Comparison of ENCODE assay signal across 47 mouse cellular contexts in the genomic region with DNA sequence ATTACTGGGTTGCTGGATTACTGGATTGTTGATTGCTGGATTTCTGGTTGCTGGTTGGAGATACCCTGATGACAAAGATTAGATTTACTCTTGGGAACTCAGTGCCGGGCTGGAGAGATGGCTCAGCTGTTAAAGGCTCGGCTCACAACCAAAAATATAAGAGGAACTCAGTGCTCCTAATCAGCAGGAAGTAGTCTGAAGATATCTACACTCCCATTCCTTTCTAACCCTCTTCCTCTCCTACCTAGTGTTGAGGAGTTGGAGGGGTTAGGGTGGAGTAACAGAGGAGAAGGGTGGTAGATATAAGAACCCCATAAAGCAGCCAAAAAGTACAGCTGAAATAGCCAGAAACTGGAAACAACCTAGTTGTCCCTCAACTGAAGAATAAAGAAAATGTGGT. TPM values are rescaled to one million over a fixed set of nuclear protein-coding genes. Genes with fewer than 3 reads are reported as not detected.
"Had no signal": no experiment of that assay in that cellular context is flagged by ENCODE, and none has a peak within 500 bp of the region (broad histone marks: within the 10 kb centered on the region; RNA-seq: fewer than 3 reads in every experiment).

No protein-coding gene starts in this region.

- H3K27ac ChIP-seq: limb, embryonic 10.5 days; limb, embryonic 12.5 days; limb, embryonic 13.5 days; limb, embryonic 15.5 days; liver, embryonic 12.5 days; liver, embryonic 13.5 days; liver, embryonic 14.5 days; liver, embryonic 15.5 days; lung, embryonic 15.5 days; macrophage; midbrain, embryonic 10.5 days; midbrain, embryonic 12.5 days; midbrain, embryonic 13.5 days; midbrain, embryonic 15.5 days; neural tube, embryonic 12.5 days had no signal

- H3K36me3 ChIP-seq: limb, embryonic 10.5 days; limb, embryonic 12.5 days; limb, embryonic 13.5 days; limb, embryonic 15.5 days; liver, embryonic 12.5 days; liver, embryonic 13.5 days; liver, embryonic 15.5 days; lung, embryonic 15.5 days; midbrain, embryonic 10.5 days; midbrain, embryonic 12.5 days; midbrain, embryonic 13.5 days; midbrain, embryonic 15.5 days; neural tube, embryonic 12.5 days had no signal

- DNase-seq: left cerebral cortex, postnatal 4 days; liver; liver, embryonic 13.5 days; liver, postnatal 0 days; lung, adult 18-20 months; lung, adult 2 months; lung, embryonic 14.5 days; lung, postnatal 10 days; lung, postnatal 14 days; lung, postnatal 36 days; lung, postnatal 4 days; midbrain, embryonic 14.5 days had no signal

- H3K9me3 ChIP-seq: limb, embryonic 10.5 days; limb, embryonic 12.5 days; limb, embryonic 13.5 days; limb, embryonic 15.5 days; liver, embryonic 12.5 days; liver, embryonic 13.5 days; liver, embryonic 15.5 days; lung, embryonic 15.5 days; megakaryocyte, embryonic 14.5 days; midbrain, embryonic 15.5 days had no signal

- H3K4me3 ChIP-seq: limb, embryonic 10.5 days; limb, embryonic 12.5 days; limb, embryonic 13.5 days; limb, embryonic 15.5 days; liver, embryonic 12.5 days; liver, embryonic 13.5 days; liver, embryonic 15.5 days; lung, embryonic 15.5 days; megakaryocyte, embryonic 14.5 days; midbrain, embryonic 10.5 days; midbrain, embryonic 12.5 days; midbrain, embryonic 13.5 days; midbrain, embryonic 15.5 days; myocyte; neural tube, embryonic 12.5 days had no signal

- H3K4me1 ChIP-seq: limb, embryonic 10.5 days; limb, embryonic 12.5 days; limb, embryonic 13.5 days; limb, embryonic 15.5 days; liver, embryonic 12.5 days; liver, embryonic 13.5 days; liver, embryonic 15.5 days; lung, embryonic 15.5 days; megakaryocyte, embryonic 14.5 days; midbrain, embryonic 10.5 days; midbrain, embryonic 12.5 days; midbrain, embryonic 13.5 days; midbrain, embryonic 15.5 days; neural tube, embryonic 12.5 days had no signal

- H3K27me3 ChIP-seq: limb, embryonic 12.5 days; limb, embryonic 13.5 days; limb, embryonic 15.5 days; liver, embryonic 12.5 days; liver, embryonic 13.5 days; liver, embryonic 15.5 days; lung, embryonic 15.5 days; megakaryocyte, embryonic 14.5 days; midbrain, embryonic 12.5 days; midbrain, embryonic 13.5 days; midbrain, embryonic 15.5 days; neural tube, embryonic 12.5 days had no signal

- H3K9ac ChIP-seq: limb, embryonic 12.5 days; limb, embryonic 13.5 days; limb, embryonic 15.5 days; liver, embryonic 12.5 days; liver, embryonic 13.5 days; liver, embryonic 14.5 days; liver, embryonic 15.5 days; liver, postnatal 0 days; lung, embryonic 14.5 days; lung, embryonic 15.5 days; midbrain, embryonic 12.5 days; midbrain, embryonic 13.5 days; midbrain, embryonic 15.5 days; neural tube, embryonic 12.5 days had no signal

RNA-seq across cellular contexts. Expression of a gene that starts 11.8 kb away (rescaled TPM):
- total RNA-seq: left cerebral cortex, postnatal 10 days; left cerebral cortex, postnatal 14 days; left cerebral cortex, postnatal 25 days; left cerebral cortex, postnatal 36 days; left cerebral cortex, postnatal 4 days; liver, adult 2 months; megakaryocyte progenitor cell, adult 5-6 weeks; megakaryocyte, adult 5-6 weeks; megakaryocyte-erythroid progenitor cell, adult 5-6 weeks; midbrain, postnatal 0 days; monocyte, adult 5-6 weeks had no signal
- polyA plus RNA-seq: limb, embryonic 10.5 days; limb, embryonic 11.5 days; limb, embryonic 12.5 days; limb, embryonic 13.5 days; limb, embryonic 14.5 days; limb, embryonic 15.5 days; liver, adult 2 months; liver, embryonic 11.5 days; liver, embryonic 12.5 days; liver, embryonic 13.5 days; liver, embryonic 14.5 days; liver, embryonic 15.5 days; liver, embryonic 16.5 days; liver, postnatal 0 days; lung, adult 2 months; lung, embryonic 14.5 days; lung, embryonic 15.5 days; lung, embryonic 16.5 days; lung, postnatal 0 days; macrophage; midbrain, embryonic 10.5 days; midbrain, embryonic 11.5 days; midbrain, embryonic 12.5 days; midbrain, embryonic 13.5 days; midbrain, embryonic 14.5 days; midbrain, embryonic 15.5 days; midbrain, embryonic 16.5 days; midbrain, postnatal 0 days; myocyte; neural tube, embryonic 11.5 days; neural tube, embryonic 12.5 days had no signal

RNA-seq across cellular contexts. Expression of a gene that starts 26.4 kb away (rescaled TPM):
- total RNA-seq: left cerebral cortex, postnatal 10 days; left cerebral cortex, postnatal 14 days; left cerebral cortex, postnatal 25 days; left cerebral cortex, postnatal 36 days; left cerebral cortex, postnatal 4 days; liver, adult 2 months; megakaryocyte progenitor cell, adult 5-6 weeks; megakaryocyte, adult 5-6 weeks; megakaryocyte-erythroid progenitor cell, adult 5-6 weeks; midbrain, postnatal 0 days; monocyte, adult 5-6 weeks had no signal
- polyA plus RNA-seq: limb, embryonic 10.5 days; limb, embryonic 11.5 days; limb, embryonic 12.5 days; limb, embryonic 13.5 days; limb, embryonic 14.5 days; limb, embryonic 15.5 days; liver, adult 2 months; liver, embryonic 11.5 days; liver, embryonic 12.5 days; liver, embryonic 13.5 days; liver, embryonic 14.5 days; liver, embryonic 15.5 days; liver, embryonic 16.5 days; liver, postnatal 0 days; lung, adult 2 months; lung, embryonic 14.5 days; lung, embryonic 15.5 days; lung, embryonic 16.5 days; lung, postnatal 0 days; macrophage; midbrain, embryonic 10.5 days; midbrain, embryonic 11.5 days; midbrain, embryonic 12.5 days; midbrain, embryonic 13.5 days; midbrain, embryonic 14.5 days; midbrain, embryonic 15.5 days; midbrain, embryonic 16.5 days; midbrain, postnatal 0 days; myocyte; neural tube, embryonic 11.5 days; neural tube, embryonic 12.5 days had no signal

RNA-seq across cellular contexts. Expression of a gene that starts 35.8 kb away (rescaled TPM):
- total RNA-seq: left cerebral cortex, postnatal 10 days; left cerebral cortex, postnatal 14 days; left cerebral cortex, postnatal 25 days; left cerebral cortex, postnatal 36 days; left cerebral cortex, postnatal 4 days; liver, adult 2 months; megakaryocyte progenitor cell, adult 5-6 weeks; megakaryocyte, adult 5-6 weeks; megakaryocyte-erythroid progenitor cell, adult 5-6 weeks; midbrain, postnatal 0 days; monocyte, adult 5-6 weeks had no signal
- polyA plus RNA-seq: limb, embryonic 10.5 days; limb, embryonic 11.5 days; limb, embryonic 12.5 days; limb, embryonic 13.5 days; limb, embryonic 14.5 days; limb, embryonic 15.5 days; liver, adult 2 months; liver, embryonic 11.5 days; liver, embryonic 12.5 days; liver, embryonic 13.5 days; liver, embryonic 14.5 days; liver, embryonic 15.5 days; liver, embryonic 16.5 days; liver, postnatal 0 days; lung, adult 2 months; lung, embryonic 14.5 days; lung, embryonic 15.5 days; lung, embryonic 16.5 days; lung, postnatal 0 days; macrophage; midbrain, embryonic 10.5 days; midbrain, embryonic 11.5 days; midbrain, embryonic 12.5 days; midbrain, embryonic 13.5 days; midbrain, embryonic 14.5 days; midbrain, embryonic 15.5 days; midbrain, embryonic 16.5 days; midbrain, postnatal 0 days; myocyte; neural tube, embryonic 11.5 days; neural tube, embryonic 12.5 days had no signal

RNA-seq across cellular contexts. Expression of a gene that starts 42.5 kb away (rescaled TPM):
- total RNA-seq: left cerebral cortex, postnatal 10 days; left cerebral cortex, postnatal 14 days; left cerebral cortex, postnatal 25 days; left cerebral cortex, postnatal 36 days; left cerebral cortex, postnatal 4 days; liver, adult 2 months; megakaryocyte progenitor cell, adult 5-6 weeks; megakaryocyte, adult 5-6 weeks; megakaryocyte-erythroid progenitor cell, adult 5-6 weeks; midbrain, postnatal 0 days; monocyte, adult 5-6 weeks had no signal
- polyA plus RNA-seq: limb, embryonic 10.5 days; limb, embryonic 11.5 days; limb, embryonic 12.5 days; limb, embryonic 13.5 days; limb, embryonic 14.5 days; limb, embryonic 15.5 days; liver, adult 2 months; liver, embryonic 11.5 days; liver, embryonic 12.5 days; liver, embryonic 13.5 days; liver, embryonic 14.5 days; liver, embryonic 15.5 days; liver, embryonic 16.5 days; liver, postnatal 0 days; lung, adult 2 months; lung, embryonic 14.5 days; lung, embryonic 15.5 days; lung, embryonic 16.5 days; lung, postnatal 0 days; macrophage; midbrain, embryonic 10.5 days; midbrain, embryonic 11.5 days; midbrain, embryonic 12.5 days; midbrain, embryonic 13.5 days; midbrain, embryonic 14.5 days; midbrain, embryonic 15.5 days; midbrain, embryonic 16.5 days; midbrain, postnatal 0 days; myocyte; neural tube, embryonic 11.5 days; neural tube, embryonic 12.5 days had no signal
